Mouse (Mus musculus): ENCODE measurements around the gene Srsf4. TPM values are rescaled to one million over a fixed set of nuclear protein-coding genes. Genes with fewer than 3 reads are reported as not detected.

Gene Srsf4
- polyA plus RNA-seq, 1 experiment from 2014 or later: 49.5 TPM

DNA sequence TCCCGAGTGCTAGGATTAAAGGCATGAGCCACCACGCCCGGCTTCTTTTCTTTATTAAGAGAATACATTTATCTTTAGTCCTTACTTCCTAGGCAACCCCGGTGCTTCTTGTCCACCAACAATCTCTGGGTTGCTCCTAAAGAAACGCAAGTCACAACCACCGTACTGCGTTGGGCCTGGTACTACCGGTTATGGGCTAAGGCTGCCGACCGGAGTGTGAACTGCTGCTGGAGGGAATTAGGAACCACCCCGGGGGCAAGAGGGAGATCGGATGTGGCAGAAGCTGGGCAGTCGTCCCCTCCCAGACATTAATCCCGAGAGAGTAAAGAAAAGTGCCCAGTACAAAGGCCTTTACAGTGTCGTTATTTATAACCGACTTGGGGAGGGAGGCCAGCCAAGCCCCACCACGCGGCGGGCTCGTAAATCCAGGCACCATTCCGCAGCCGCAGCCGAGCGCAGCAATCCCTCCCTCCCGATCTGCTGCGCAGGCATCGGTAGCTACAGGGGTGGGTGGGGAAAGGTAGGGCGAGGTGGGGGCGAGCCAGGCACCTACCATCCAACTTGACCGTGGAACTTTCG, 41.6 kb downstream of the Srsf4 start:
- DNase-seq (ENCODE audit: low read depth, low spot score) (no peak), ATAC-seq (no peak)
- in situ Hi-C loops (cut with MboI; ENCODE audit: low pct_unique_long_range_greater_than_20kb): no loop called here
- ChIA-PET POLR2A (interaction anchor here (0.6 kb wide), 1 partner anchor 204 kb away, joined by 9 read pairs; no protein-coding TSS in a partner anchor), CTCF (no interaction called here)
- no peak for TF ChIP-seq CTCF (IDR thresholded peaks at IDR 0.05)
- H3K27me3 ChIP-seq: no peaks in the 10 kb centered on the region

GRCm38 (mm10) chr4:131915821-131916328, 42.5 kb downstream of the Srsf4 start:
- CTCF ChIA-PET: interaction anchor here (2.6 to 2.8 kb wide), 2 partner anchors 11 to 164 kb away, joined by 9 to 16 read pairs; no protein-coding TSS in a partner anchor
- POLR2A ChIA-PET: interaction anchor here (0.7 kb wide), 1 partner anchor 156 kb away, joined by 4 read pairs; no protein-coding TSS in a partner anchor
- no peaks in the 10 kb centered on the region for H3K27me3 ChIP-seq
- DNase-seq (ENCODE audit: low read depth, low spot score): no peak
- TF ChIP-seq CTCF (IDR thresholded peaks at IDR 0.05): no peak
- in situ Hi-C loops (cut with MboI; ENCODE audit: low pct_unique_long_range_greater_than_20kb): no loop called here
- no peak for ATAC-seq

DNA sequence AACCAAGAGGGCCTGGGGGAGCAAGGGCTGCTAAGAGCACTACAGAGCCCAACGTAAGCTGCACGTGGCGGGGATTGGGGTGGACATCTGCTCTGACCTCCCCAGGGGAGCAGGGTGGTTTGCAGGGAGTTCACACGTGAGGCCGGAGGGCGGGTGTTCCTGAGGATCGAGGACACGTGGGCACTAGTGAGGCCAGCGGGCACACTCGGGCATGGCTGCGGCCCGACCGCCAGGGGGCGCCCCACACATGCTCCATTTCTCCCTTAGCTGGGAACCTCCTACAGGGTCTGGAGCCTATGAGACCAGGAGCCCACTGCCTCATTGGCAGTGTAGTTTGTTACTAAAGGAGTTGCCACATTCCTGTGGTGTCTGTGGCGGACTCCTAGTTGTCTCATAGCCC, 43.0 kb downstream of the Srsf4 start:
- TF ChIP-seq CTCF (IDR thresholded peaks at IDR 0.05): no peak
- no peaks in the 10 kb centered on the region for H3K27me3 ChIP-seq
- ChIA-PET CTCF (interaction anchor here (2.6 to 2.8 kb wide), 2 partner anchors 11 to 163 kb away, joined by 9 to 16 read pairs; no protein-coding TSS in a partner anchor), POLR2A (no interaction called here)
- in situ Hi-C loops (cut with MboI; ENCODE audit: low pct_unique_long_range_greater_than_20kb): no loop called here
- ATAC-seq: peak; percentile 56
- DNase-seq (ENCODE audit: low read depth, low spot score): no peak

DNA sequence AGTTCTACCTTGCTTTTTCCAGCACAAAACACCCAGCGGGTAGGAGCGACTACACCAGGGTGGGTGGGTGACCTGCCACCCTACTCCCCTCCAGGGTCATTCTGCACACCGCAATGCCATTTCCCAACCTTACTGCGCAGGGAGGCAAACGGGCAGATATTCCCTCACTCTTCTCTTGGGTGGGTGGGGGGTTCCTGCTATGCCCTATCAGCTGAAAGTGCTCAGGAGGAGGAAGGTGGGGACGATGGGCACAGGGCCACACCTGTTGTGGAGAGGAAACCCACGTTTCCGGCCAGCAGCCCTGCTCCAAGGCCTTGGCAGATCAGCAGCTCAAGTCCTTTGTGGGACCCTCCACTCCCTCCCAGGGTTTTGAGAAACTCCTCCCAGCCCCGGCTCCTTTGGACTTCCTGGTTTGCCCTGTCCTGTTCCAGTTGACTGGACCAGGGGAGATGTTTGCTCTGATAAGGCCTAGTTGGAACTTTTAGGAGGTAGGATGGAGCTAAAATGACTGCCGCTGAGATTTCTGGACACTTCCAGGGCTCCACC, 43.7 kb downstream of the Srsf4 start:
- DNase-seq (ENCODE audit: low read depth, low spot score) (no peak), ATAC-seq (no peak)
- no peaks in the 10 kb centered on the region for H3K27me3 ChIP-seq
- ChIA-PET POLR2A (no interaction called here), CTCF (interaction anchor here (2.6 to 2.8 kb wide), 2 partner anchors 10 to 162 kb away, joined by 9 to 16 read pairs; no protein-coding TSS in a partner anchor)
- no peak for TF ChIP-seq CTCF (IDR thresholded peaks at IDR 0.05)
- in situ Hi-C loops (cut with MboI; ENCODE audit: low pct_unique_long_range_greater_than_20kb): no loop called here

- no peak for TF ChIP-seq CTCF (IDR thresholded peaks at IDR 0.05)
- in situ Hi-C loops (cut with MboI; ENCODE audit: low pct_unique_long_range_greater_than_20kb): no loop called here
- no peak for DNase-seq (ENCODE audit: low read depth, low spot score)
- H3K27me3 ChIP-seq: no peaks in the 10 kb centered on the region
- POLR2A ChIA-PET: interaction anchor here (0.6 kb wide), 1 partner anchor 10 kb away, joined by 3 read pairs; no protein-coding TSS in a partner anchor
- no peak for ATAC-seq
- CTCF ChIA-PET: interaction anchor here (1.1 to 2.8 kb wide), 3 partner anchors 9 to 161 kb away, joined by 3 to 16 read pairs (median 9); no protein-coding TSS in a partner anchor
Measured at GRCm38 (mm10) chr4:131918026-131918533, 44.7 kb downstream of the Srsf4 start.

DNA sequence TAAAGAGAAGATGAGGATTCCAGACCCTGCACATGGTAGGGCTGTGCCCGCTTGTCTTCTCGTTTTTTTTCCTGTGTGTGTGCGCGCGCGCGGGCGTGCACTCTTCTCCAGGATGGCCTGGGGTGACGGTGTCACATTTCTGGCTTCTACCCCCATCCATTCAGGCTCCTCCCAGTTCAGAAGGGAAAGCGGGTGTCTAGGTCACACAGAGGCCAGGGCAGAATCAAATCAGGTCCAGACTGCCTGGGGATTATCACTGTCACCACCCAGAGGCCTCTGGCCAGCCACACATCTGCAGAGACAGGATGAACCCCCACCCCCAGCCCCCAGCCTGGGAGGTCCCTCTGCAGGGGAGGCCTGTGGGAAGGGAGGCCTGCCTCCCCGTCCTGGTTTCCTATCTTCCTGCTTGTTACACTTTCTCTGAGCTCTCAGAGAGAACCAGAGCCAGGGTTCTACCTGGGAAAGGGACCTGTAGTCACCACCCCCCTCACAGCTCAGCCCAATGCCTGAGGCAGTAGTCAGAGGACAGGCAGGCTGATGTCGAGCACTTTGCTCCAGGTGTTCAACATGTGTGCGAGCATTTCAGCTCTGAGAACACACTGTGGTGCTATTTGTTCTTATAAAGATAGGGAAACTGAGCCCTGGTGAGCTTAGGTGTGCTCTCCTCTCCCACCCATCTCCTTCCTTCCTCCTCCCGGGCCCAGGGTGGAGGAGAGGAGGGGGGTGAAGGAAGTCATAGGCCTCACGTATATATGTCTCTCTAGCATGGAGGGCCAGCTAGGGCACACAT, 45.5 kb downstream of the Srsf4 start:
- no peaks in the 10 kb centered on the region for H3K27me3 ChIP-seq

DNA sequence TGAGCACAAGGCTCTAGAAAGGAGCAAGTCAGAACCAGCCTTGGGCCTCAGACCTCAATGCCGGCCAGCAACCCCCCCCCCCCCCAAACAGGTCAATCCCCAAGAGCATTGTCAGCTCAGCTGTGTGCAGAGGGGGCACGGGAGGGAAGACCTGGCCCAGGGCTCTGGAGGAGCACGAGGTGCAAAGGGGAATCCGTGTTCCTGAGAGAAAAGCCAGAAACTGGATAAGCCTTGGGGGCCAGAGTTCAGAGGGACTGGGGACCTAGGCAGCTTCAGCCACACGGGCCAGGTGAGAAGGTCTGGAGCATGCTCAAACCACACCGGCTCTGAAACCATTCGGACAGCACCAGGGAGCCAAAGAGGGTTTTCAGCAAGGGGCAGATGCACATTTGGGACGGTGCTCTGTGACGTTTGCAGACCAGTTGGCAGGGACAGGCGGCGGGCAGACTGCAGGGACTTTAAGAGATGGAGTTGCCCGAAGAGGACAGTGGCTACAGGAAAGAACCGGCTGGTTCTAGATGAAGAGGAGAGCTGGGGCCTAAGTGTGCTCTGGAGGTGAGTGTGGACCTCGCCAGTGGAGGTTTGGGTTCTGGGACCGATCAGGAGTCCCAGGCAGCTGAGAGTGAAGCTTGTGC, 46.2 kb downstream of the Srsf4 start:
- no peak for TF ChIP-seq CTCF (IDR thresholded peaks at IDR 0.05)
- ATAC-seq (no peak), DNase-seq (ENCODE audit: low read depth, low spot score) (no peak)
- CTCF ChIA-PET: no interaction called here
- no peaks in the 10 kb centered on the region for H3K27me3 ChIP-seq
- in situ Hi-C loops (cut with MboI; ENCODE audit: low pct_unique_long_range_greater_than_20kb): no loop called here
- POLR2A ChIA-PET: no interaction called here

More for the DNA sequence above, 45.5 kb downstream of the Srsf4 start:
- DNase-seq (ENCODE audit: low read depth, low spot score) (no peak), ATAC-seq (no peak)
- CTCF ChIA-PET: interaction anchor here (1.1 to 2.8 kb wide), 2 partner anchors 14 to 161 kb away, joined by 3 to 9 read pairs; no protein-coding TSS in a partner anchor
- POLR2A ChIA-PET: interaction anchor here (0.6 kb wide), 1 partner anchor 9 kb away, joined by 3 read pairs; no protein-coding TSS in a partner anchor
- no peak for TF ChIP-seq CTCF (IDR thresholded peaks at IDR 0.05)
- in situ Hi-C loops (cut with MboI; ENCODE audit: low pct_unique_long_range_greater_than_20kb): no loop called here

- no peak for ATAC-seq
Measured at GRCm38 (mm10) chr4:131920141-131920594, 46.8 kb downstream of the Srsf4 start.

DNA sequence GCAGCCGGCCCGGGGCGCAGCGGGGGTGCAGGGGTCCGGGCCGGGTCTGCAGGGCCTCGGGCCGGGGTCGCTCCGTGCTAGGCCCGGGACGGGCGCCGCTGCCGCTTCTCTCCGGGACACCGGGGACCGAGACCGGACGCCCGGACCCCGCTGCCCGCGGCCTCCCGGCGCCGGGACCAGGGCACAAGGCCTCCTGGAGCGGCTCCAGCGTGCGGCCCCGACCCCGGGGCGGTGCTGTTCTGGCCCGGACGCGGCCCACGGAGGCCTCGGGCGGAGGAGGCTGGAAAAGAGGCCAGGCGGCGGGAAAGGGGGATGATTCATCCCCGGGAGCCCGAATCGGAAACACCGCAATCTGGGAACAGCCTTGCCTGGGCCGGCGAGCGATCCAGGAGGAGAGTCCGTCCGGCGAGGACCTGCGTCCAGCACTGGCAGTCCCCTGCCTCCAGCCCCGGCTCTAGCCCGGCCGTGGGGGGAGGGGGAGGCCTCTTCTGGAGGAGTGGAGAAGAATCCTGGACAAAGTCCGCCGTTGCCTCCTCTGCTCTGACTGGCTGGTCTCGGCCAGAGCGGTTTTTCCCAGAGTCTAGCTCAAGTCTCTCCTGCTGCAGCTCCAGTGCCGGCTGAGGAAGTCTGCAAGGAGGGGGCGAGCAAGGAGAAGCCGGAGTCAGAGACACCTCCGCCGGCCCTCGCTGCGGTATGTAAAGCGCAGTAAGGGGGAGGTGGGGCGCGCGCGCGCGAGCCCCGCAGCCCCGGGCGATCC, 47.4 kb downstream of the Srsf4 start:
- H3K27me3 ChIP-seq: no peaks in the 10 kb centered on the region
- TF ChIP-seq CTCF (IDR thresholded peaks at IDR 0.05): no peak
- no peak for DNase-seq (ENCODE audit: low read depth, low spot score)
- ChIA-PET CTCF (no interaction called here), POLR2A (no interaction called here)
- in situ Hi-C loops (cut with MboI; ENCODE audit: low pct_unique_long_range_greater_than_20kb): no loop called here
- ATAC-seq: no peak

More at GRCm38 (mm10) chr4:131920141-131920594, 46.8 kb downstream of the Srsf4 start:
- no peak for TF ChIP-seq CTCF (IDR thresholded peaks at IDR 0.05)
- POLR2A ChIA-PET: no interaction called here
- no peaks in the 10 kb centered on the region for H3K27me3 ChIP-seq
- in situ Hi-C loops (cut with MboI; ENCODE audit: low pct_unique_long_range_greater_than_20kb): no loop called here
- no peak for DNase-seq (ENCODE audit: low read depth, low spot score)
- CTCF ChIA-PET: no interaction called here

Data from Patski (cell line).